Mouse (Mus musculus) neural tube, postnatal 0 days (tissue): ENCODE measurements around the gene Olfr893. TPM values are rescaled to one million over a fixed set of nuclear protein-coding genes. Genes with fewer than 3 reads are reported as not detected.

Experiments used
- polyA plus RNA-seq: library from polyadenylated mRNA; unstranded; fragments of >200 nt; fragmentation: Nextera tagmentation; extraction: Ambion mirVana; gene quantifications from 2 replicates; pipeline ENCODE4 v1.2.1, GENCODE M21; 2015

The Olfr893 gene
- not detected in 2 replicates for polyA plus RNA-seq

DNA sequence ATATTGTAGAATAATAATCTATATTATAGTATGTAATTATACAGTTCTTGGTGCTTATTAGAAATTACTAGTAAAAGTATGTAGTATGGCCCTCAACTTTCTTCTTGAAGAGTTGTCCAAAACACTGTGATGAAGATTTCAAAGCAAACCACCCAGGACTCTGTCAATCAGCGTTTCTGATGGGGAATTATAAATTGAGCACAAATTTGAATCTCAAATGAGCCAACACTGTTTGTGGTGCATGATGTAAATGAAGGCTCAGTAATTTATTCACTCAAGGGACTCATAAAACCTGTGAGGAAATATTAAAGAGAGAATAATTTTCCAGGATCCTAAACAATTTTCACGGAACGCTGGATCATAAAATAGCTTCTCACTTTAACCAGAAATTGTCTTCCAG lies at the start of gene Olfr893:
Gene Olfr893, plus strand, starts transcription at position 301 of the 400 bp plus-strand sequence.

DNA sequence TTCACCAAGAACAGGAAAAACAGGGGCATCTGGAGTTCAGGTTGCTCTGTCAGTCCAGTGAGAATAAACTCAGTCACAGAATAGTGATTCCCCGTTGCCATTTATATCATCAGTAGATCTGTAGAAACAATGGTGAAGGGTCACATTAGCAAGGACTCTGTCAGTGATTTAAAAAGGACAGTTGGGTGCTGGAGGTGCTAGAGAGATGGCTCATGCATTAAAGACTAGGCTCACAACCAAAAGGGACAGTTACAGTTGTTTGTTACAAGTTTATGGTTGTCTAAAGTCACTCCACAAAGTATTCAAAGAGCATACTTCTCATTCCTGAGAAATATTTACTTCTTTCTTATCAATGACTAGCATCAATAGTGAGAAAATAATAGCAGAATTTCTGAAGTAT lies 27.4 kb upstream of the Olfr893 start, which contains the start of gene Olfr891:
Gene Olfr891, minus strand, starts transcription at position 101 of the 400 bp plus-strand sequence.

DNA sequence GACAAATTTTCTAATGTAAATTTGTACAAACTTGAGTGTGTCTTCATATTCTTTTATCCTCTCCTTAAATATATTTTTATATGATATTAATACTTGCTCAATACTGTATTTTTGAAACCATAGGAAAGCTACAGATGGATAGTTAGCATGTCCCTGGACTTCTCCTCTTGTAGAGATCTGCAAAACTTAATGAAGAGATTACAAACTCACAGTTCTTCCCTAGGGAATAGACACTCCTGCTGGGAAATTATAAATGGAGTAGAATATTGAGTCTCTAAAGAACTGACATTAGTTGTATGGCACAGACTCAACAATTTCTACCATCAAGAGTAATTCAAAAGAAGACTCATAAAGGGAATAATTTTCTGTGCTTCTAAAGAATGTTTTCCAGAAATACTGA lies 9.6 kb downstream of the Olfr893 start, which contains the start of gene Olfr894:
Gene Olfr894, plus strand, starts transcription at position 301 of the 400 bp plus-strand sequence.

DNA sequence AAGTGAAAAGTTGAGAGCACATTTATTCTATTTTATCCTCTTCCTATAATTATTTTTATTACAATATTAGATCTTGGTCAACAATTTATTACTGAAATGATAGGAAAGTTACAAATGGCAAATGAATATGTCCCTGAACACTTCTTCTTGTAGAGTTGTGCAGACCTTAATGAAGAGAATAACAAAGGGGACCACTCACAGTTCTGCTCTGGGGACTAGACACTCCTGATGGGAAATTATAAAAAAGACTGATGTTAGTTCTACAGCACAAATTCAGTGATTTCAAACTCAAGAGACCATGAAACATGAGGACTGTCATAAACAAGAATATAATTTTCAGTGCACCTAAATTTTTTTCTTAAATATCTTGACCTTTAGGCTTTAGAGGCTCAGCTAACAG lies 44.3 kb downstream of the Olfr893 start, which contains the start of gene Olfr143:
Gene Olfr143, plus strand, starts transcription at position 301 of the 400 bp plus-strand sequence.

Other genes with a start within 250 kb of the Olfr893 start
- not detected in 2 replicates for gene Olfr881, start 216.5 kb upstream of the Olfr893 start, polyA plus RNA-seq
- not detected in 2 replicates for gene Olfr883, start 182.6 kb upstream of the Olfr893 start, polyA plus RNA-seq
- gene Olfr884, start 161.8 kb upstream of the Olfr893 start, polyA plus RNA-seq: not detected in 2 replicates
- not detected in 2 replicates for gene Olfr885, start 147.0 kb upstream of the Olfr893 start, polyA plus RNA-seq
- gene Olfr887, start 124.3 kb upstream of the Olfr893 start, polyA plus RNA-seq: not detected in 2 replicates
- gene Olfr888, start 100.2 kb upstream of the Olfr893 start, polyA plus RNA-seq: not detected in 2 replicates
- gene Olfr889, start 93.2 kb upstream of the Olfr893 start, polyA plus RNA-seq: 0.08 and 0.11 TPM in 2 replicates
- gene Olfr890, start 65.8 kb upstream of the Olfr893 start, polyA plus RNA-seq: not detected in 2 replicates
- not detected in 2 replicates for gene Olfr891, start 27.5 kb upstream of the Olfr893 start, polyA plus RNA-seq
- not detected in 2 replicates for gene Olfr894, start 9.7 kb downstream of the Olfr893 start, polyA plus RNA-seq
- gene Olfr143, start 44.4 kb downstream of the Olfr893 start, polyA plus RNA-seq: not detected in 2 replicates
- not detected in 2 replicates for gene Olfr895, start 59.5 kb downstream of the Olfr893 start, polyA plus RNA-seq
- not detected in 2 replicates for gene Olfr896-ps1, start 82.7 kb downstream of the Olfr893 start, polyA plus RNA-seq
- not detected in 2 replicates for gene Olfr25, start 120.7 kb downstream of the Olfr893 start, polyA plus RNA-seq
- gene Olfr898, start 140.0 kb downstream of the Olfr893 start, polyA plus RNA-seq: not detected in 2 replicates
- gene Olfr250, start 158.5 kb downstream of the Olfr893 start, polyA plus RNA-seq: not detected in 2 replicates
- gene Olfr251, start 168.7 kb downstream of the Olfr893 start, polyA plus RNA-seq: not detected in 2 replicates
- gene Olfr147, start 193.3 kb downstream of the Olfr893 start, polyA plus RNA-seq: not detected in 2 replicates
- not detected in 2 replicates for gene Olfr901, start 221.1 kb downstream of the Olfr893 start, polyA plus RNA-seq
- gene Olfr902, start 239.3 kb downstream of the Olfr893 start, polyA plus RNA-seq: not detected in 2 replicates